In the genomic region with DNA sequence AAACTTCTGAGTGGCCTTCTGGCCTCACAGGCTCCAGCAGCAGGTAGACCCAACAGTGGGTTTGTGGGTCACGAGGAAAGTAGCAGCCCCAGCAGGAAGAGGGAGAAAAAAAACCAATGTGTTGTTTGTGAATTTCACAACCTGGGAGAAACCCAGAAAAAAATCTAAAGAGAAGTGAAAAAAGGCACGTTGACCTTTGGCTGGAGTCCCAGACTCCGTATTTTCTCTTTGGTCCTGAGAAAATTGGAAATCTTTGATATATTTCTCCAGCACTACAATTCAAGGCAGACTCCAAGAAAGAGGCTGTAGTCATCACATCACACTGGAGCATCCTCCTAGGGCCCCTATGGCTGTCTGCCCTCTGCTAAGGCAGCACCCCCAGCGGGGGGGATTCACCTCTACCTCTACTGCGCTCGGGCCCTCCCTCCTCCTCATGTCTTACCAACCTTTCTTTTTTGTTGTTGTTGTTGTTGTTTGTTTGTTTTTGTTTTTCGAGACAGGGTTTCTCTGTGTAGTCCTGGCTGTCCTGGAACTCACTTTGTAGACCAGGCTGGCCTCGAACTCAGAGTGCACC, we compare ENCODE assay signal across 26 mouse cellular contexts. TPM values are rescaled to one million over a fixed set of nuclear protein-coding genes. Genes with fewer than 3 reads are reported as not detected.
DNase-seq lines count a peak whose midpoint lies in the region; ATAC-seq and TF ChIP-seq lines count a peak whose summit lies in the region.
"Had no signal": no experiment of that assay in that cellular context is flagged by ENCODE, and none has a peak within 500 bp of the region (broad histone marks: within the 10 kb centered on the region; RNA-seq: fewer than 3 reads in every experiment).

No protein-coding gene starts in this region.

- TF ChIP-seq CTCF in spleen, adult 2 months (IDR thresholded peaks at IDR 0.05; ENCODE audit: extremely low read depth, insufficient read depth, insufficient read length, insufficient replicate concordance) = no peak

- H3K4me1 ChIP-seq in spleen, adult 2 months (ENCODE audit: control insufficient read depth, insufficient read depth, insufficient read length) = peaks cover 52% of the 10 kb centered on the region
- H3K4me1 ChIP-seq in midbrain, embryonic 11.5 days (ENCODE audit: control insufficient read depth, insufficient read depth, low read length) = peaks cover 17% of the 10 kb centered on the region

- peaks cover 2% of the 10 kb centered on the region; the same call in 1 of the 2 replicates for H3K36me3 ChIP-seq in spleen, adult 2 months (ENCODE audit: control insufficient read depth, insufficient read depth, low read length)
- no peaks in the 10 kb centered on the region for H3K36me3 ChIP-seq in midbrain, embryonic 11.5 days (ENCODE audit: control insufficient read depth, insufficient read depth, low read length)
- H3K36me3 ChIP-seq: embryonic facial prominence, embryonic 13.5 days; hindbrain, embryonic 15.5 days; intestine, embryonic 15.5 days; kidney, embryonic 15.5 days; lung, embryonic 15.5 days; midbrain, embryonic 10.5 days; neural tube, embryonic 15.5 days had no signal

- no peaks in the 10 kb centered on the region for H3K27me3 ChIP-seq in spleen, adult 2 months (ENCODE audit: control insufficient read depth, insufficient read depth, low read length)
- H3K27me3 ChIP-seq in midbrain, embryonic 11.5 days (ENCODE audit: control insufficient read depth, insufficient read depth, low read length) = no peaks in the 10 kb centered on the region
- H3K27me3 ChIP-seq: neural tube, embryonic 15.5 days had no signal

- no peak for TF ChIP-seq POLR2A in spleen, adult 2 months (IDR thresholded peaks at IDR 0.05; ENCODE audit: low read depth, low read length)

- no peak for DNase-seq in spleen, adult 2 months (ENCODE audit: low read depth in 1 of 2, low spot score in 2 of 2)
- no peak for DNase-seq in spleen, postnatal 36 days (ENCODE audit: low spot score in 2 of 2)
- DNase-seq in adipocyte (ENCODE audit: low spot score) = peak; percentile 48
- peak; percentile 59 for DNase-seq in thymus, postnatal 14 days
- DNase-seq in adrenal gland, postnatal 36 days = no peak
- DNase-seq in frontal cortex, adult 2 months (ENCODE audit: extremely low spot score in 1 of 2, low spot score in 1 of 2) = no peak
- DNase-seq in midbrain, embryonic 11.5 days (ENCODE audit: low spot score, missing footprints) = no peak
- DNase-seq: adrenal gland, postnatal 25 days; cerebellum, adult 2 months; cerebellum, postnatal 25 days; embryo, embryonic 11 days; gastrocnemius, adult 2 months; kidney, postnatal 36 days; layer of hippocampus, adult 9-11 months had no signal

- no peak overlapping the region for H3K4me3 ChIP-seq in spleen, adult 2 months (ENCODE audit: extremely low read depth, insufficient read depth, insufficient read length)
- H3K4me3 ChIP-seq in midbrain, embryonic 11.5 days (ENCODE audit: low read depth, low read length) = no peak overlapping the region
- H3K4me3 ChIP-seq: embryonic facial prominence, embryonic 13.5 days; erythroblast, embryonic 14.5 days; forebrain, embryonic 13.5 days; gastrocnemius, adult 2 months; hindbrain, embryonic 15.5 days; intestine, embryonic 15.5 days; kidney, embryonic 15.5 days; lung, embryonic 15.5 days; midbrain, embryonic 10.5 days; neural tube, embryonic 15.5 days had no signal

- peak overlapping the region; percentile 98 for H3K27ac ChIP-seq in spleen, adult 2 months (ENCODE audit: insufficient read depth, low read length)
- no peak overlapping the region for H3K27ac ChIP-seq in midbrain, embryonic 11.5 days (ENCODE audit: low read depth, low read length)
- H3K27ac ChIP-seq: embryonic facial prominence, embryonic 13.5 days; forebrain, embryonic 13.5 days; gastrocnemius, adult 2 months; hindbrain, embryonic 15.5 days; intestine, embryonic 15.5 days; kidney, embryonic 15.5 days; lung, embryonic 15.5 days; midbrain, embryonic 10.5 days; neural tube, embryonic 15.5 days had no signal

- H3K4me2 ChIP-seq in midbrain, embryonic 11.5 days = no peak overlapping the region
- H3K4me2 ChIP-seq: embryonic facial prominence, embryonic 13.5 days; forebrain, embryonic 13.5 days; heart, embryonic 11.5 days; hindbrain, embryonic 15.5 days; intestine, embryonic 15.5 days; kidney, embryonic 15.5 days; lung, embryonic 15.5 days; neural tube, embryonic 15.5 days had no signal

- H3K9ac ChIP-seq in midbrain, embryonic 11.5 days (ENCODE audit: low read length) = no peak overlapping the region
- H3K9ac ChIP-seq: embryonic facial prominence, embryonic 13.5 days; forebrain, embryonic 13.5 days; hindbrain, embryonic 15.5 days; intestine, embryonic 15.5 days; kidney, embryonic 15.5 days; lung, embryonic 15.5 days; neural tube, embryonic 15.5 days had no signal

- ATAC-seq in granulocyte monocyte progenitor cell, adult 5-6 weeks (replicated peaks; ENCODE audit: poor library complexity, severe bottlenecking) = 0 out of 2 replicates have a peak, but pooled peaks have one; percentile 14
- no peak for ATAC-seq in midbrain, embryonic 11.5 days (ENCODE audit: low FRiP score)
- ATAC-seq: forebrain, embryonic 13.5 days; intestine, embryonic 15.5 days had no signal

- 67% methylated on average over 8 of the region's 8 CpGs for WGBS in spleen, adult 2 months
- WGBS in midbrain, embryonic 11.5 days = 82% methylated on average over 8 of the region's 8 CpGs

- H3K9me3 ChIP-seq in midbrain, embryonic 11.5 days (ENCODE audit: control insufficient read depth, low read length) = no peaks in the 10 kb centered on the region
- H3K9me3 ChIP-seq: embryonic facial prominence, embryonic 13.5 days; forebrain, embryonic 13.5 days; hindbrain, embryonic 15.5 days; intestine, embryonic 15.5 days; kidney, embryonic 15.5 days; lung, embryonic 15.5 days; midbrain, embryonic 10.5 days; neural tube, embryonic 15.5 days had no signal

RNA-seq across cellular contexts. Expression of a gene that starts 1.5 kb away (rescaled TPM):
- polyA plus RNA-seq in spleen, adult 2 months (2012; rRNA removed) = 24.6 and 28.9 TPM in 2 replicates
- 11.0 and 15.7 TPM in 2 replicates for total RNA-seq in granulocyte monocyte progenitor cell, adult 5-6 weeks (2014; fragmentation: Nextera tagmentation)
- 2.9 and 6.1 TPM in 2 replicates for total RNA-seq in granulocyte monocyte progenitor cell, adult 5-6 weeks (2017)
- under 1 TPM; 0.76 to 0.92 TPM for total RNA-seq in adrenal gland, postnatal 36 days (2021)
- polyA plus RNA-seq in frontal cortex, adult 2 months (2012; rRNA removed) = 3.2 and 3.4 TPM in 2 replicates
- polyA plus RNA-seq in midbrain, embryonic 11.5 days (2014; fragmentation: Nextera tagmentation; extraction: Ambion mirVana) = 6.7 and 8.9 TPM in 2 replicates
- polyA plus RNA-seq: erythroblast, embryonic 14.5 days had no signal

RNA-seq across cellular contexts. Expression of a gene that starts 11.2 kb away (rescaled TPM):
- polyA plus RNA-seq in spleen, adult 2 months (2012; rRNA removed) = 9.0 and 9.7 TPM in 2 replicates
- 3.1 and 3.2 TPM in 2 replicates for total RNA-seq in granulocyte monocyte progenitor cell, adult 5-6 weeks (2014; fragmentation: Nextera tagmentation)
- 1.6 and 3.9 TPM in 2 replicates for total RNA-seq in granulocyte monocyte progenitor cell, adult 5-6 weeks (2017)
- total RNA-seq in adrenal gland, postnatal 36 days (2021) = 10 to 100 TPM in 1 of 2 experiments, 1 to 10 TPM in 1; 7.1 to 17.2 TPM
- polyA plus RNA-seq in frontal cortex, adult 2 months (2012; rRNA removed) = 11.1 and 11.4 TPM in 2 replicates
- 0.14 TPM in 1 of 2 replicates, not detected in the other for polyA plus RNA-seq in midbrain, embryonic 11.5 days (2014; fragmentation: Nextera tagmentation; extraction: Ambion mirVana)
- polyA plus RNA-seq: heart, embryonic 11.5 days had no signal

RNA-seq across cellular contexts. Expression of a gene that starts 25.4 kb away (rescaled TPM):
- polyA plus RNA-seq in spleen, adult 2 months (2012; rRNA removed) = 8.5 and 8.9 TPM in 2 replicates
- total RNA-seq in granulocyte monocyte progenitor cell, adult 5-6 weeks (2014; fragmentation: Nextera tagmentation) = 0.71 and 4.5 TPM in 2 replicates
- total RNA-seq in granulocyte monocyte progenitor cell, adult 5-6 weeks (2017) = 0.56 and 0.77 TPM in 2 replicates
- 1 to 10 TPM; 6.9 to 8.4 TPM for total RNA-seq in adrenal gland, postnatal 36 days (2021)
- polyA plus RNA-seq in frontal cortex, adult 2 months (2012; rRNA removed) = 99.8 and 103 TPM in 2 replicates
- polyA plus RNA-seq in midbrain, embryonic 11.5 days (2014; fragmentation: Nextera tagmentation; extraction: Ambion mirVana) = 9.7 and 10.3 TPM in 2 replicates

RNA-seq across cellular contexts. Expression of a gene that starts 29.0 kb away (rescaled TPM):
- 555 and 724 TPM in 2 replicates for polyA plus RNA-seq in spleen, adult 2 months (2012; rRNA removed)
- total RNA-seq in granulocyte monocyte progenitor cell, adult 5-6 weeks (2014; fragmentation: Nextera tagmentation) = 3,567 and 3,801 TPM in 2 replicates
- 1,586 and 1,858 TPM in 2 replicates for total RNA-seq in granulocyte monocyte progenitor cell, adult 5-6 weeks (2017)
- 1,000 to 10,000 TPM; 1,174 to 1,217 TPM for total RNA-seq in adrenal gland, postnatal 36 days (2021)
- polyA plus RNA-seq in frontal cortex, adult 2 months (2012; rRNA removed) = 918 and 950 TPM in 2 replicates
- 945 and 991 TPM in 2 replicates for polyA plus RNA-seq in midbrain, embryonic 11.5 days (2014; fragmentation: Nextera tagmentation; extraction: Ambion mirVana)

RNA-seq across cellular contexts. Expression of a gene that starts 55.8 kb away (rescaled TPM):
- 6.3 and 6.6 TPM in 2 replicates for polyA plus RNA-seq in spleen, adult 2 months (2012; rRNA removed)
- not detected in 2 replicates for total RNA-seq in granulocyte monocyte progenitor cell, adult 5-6 weeks (2014; fragmentation: Nextera tagmentation)
- not detected in 2 replicates for total RNA-seq in granulocyte monocyte progenitor cell, adult 5-6 weeks (2017)
- total RNA-seq in adrenal gland, postnatal 36 days (2021) = 1 to 10 TPM; 1.7 to 6.9 TPM
- polyA plus RNA-seq in frontal cortex, adult 2 months (2012; rRNA removed) = 47.8 and 64.4 TPM in 2 replicates
- 0.37 and 0.47 TPM in 2 replicates for polyA plus RNA-seq in midbrain, embryonic 11.5 days (2014; fragmentation: Nextera tagmentation; extraction: Ambion mirVana)
- total RNA-seq: hematopoietic stem cell, adult 5-6 weeks had no signal
- polyA plus RNA-seq: erythroblast, embryonic 14.5 days had no signal

Comparison
In these comparisons a context has a peak if more than half of its experiments do, and no peak if none do; other contexts are left out.
1. DNase-seq: peak in adipocyte (single experiment) and thymus, postnatal 14 days (single experiment); none in spleen, adult 2 months (0 of 2), spleen, postnatal 36 days (0 of 2), adrenal gland, postnatal 36 days (0 of 2), frontal cortex, adult 2 months (0 of 2) and midbrain, embryonic 11.5 days (single experiment).